Mouse (Mus musculus): ENCODE data around the gene Als2cl.

Gene Als2cl

DNA sequence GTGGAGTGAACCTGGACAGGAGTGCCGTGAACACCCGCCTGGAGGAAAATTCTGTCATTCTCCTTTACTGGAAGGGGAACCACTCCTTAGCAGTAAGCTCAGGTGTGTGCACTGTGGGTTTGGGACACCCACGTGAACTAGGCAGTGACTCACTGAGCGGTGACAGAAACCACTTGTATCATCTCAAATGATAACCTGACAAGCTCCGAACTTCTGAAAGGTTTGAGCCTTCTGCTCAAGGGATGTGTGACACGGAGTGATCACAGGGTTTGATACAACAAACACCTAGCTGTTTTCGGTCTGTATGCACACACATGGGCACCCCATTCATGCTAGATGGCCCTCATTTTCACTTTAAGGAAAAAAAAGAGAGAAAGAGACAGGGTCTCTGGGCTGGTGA lies 37.1 kb downstream of the Als2cl start, which contains the start of gene Fam240a:
Fam240a (minus strand) TSS at position 76 of the 400 bp plus-strand sequence.
- DNase-seq (ENCODE audit: low spot score in 2 of 2): no peak

DNA sequence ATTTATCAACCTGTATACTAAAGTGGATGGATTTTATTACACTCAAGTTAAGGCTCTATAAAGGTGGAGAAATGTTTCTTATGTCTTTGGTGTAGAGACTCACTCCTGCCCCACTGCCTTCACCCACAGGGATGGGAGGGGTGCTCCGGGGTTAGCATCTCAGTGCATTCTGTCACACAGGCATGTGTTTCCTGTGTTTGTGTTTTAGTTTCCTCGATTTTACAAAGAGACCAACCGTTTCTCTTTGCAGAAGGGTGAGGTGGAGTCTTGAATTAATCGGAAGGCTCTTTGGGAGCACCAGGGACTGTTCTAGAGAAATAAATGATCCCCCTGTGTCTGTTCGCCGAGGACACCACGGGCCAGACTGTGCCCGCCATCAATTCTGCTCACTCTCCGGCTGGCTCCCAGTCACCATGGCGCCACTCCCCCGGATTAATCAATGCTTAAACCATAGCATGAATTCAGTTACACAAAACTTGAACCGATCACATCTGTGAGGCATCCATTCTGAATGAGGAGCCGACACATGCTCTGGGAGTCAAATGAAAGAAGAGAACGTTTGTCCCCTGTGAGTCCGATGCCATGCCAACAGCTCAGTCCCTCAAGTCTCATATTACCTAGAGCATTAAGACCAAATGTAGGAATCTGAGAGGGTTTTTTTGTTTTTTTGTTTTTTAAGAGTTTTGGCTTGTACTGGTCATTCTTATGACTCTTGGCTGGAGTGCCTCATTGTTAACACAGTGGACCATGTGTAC lies 41.2 kb downstream of the Als2cl start:
- DNase-seq (ENCODE audit: low spot score in 2 of 2): peak; percentile 17 to 63

DNA sequence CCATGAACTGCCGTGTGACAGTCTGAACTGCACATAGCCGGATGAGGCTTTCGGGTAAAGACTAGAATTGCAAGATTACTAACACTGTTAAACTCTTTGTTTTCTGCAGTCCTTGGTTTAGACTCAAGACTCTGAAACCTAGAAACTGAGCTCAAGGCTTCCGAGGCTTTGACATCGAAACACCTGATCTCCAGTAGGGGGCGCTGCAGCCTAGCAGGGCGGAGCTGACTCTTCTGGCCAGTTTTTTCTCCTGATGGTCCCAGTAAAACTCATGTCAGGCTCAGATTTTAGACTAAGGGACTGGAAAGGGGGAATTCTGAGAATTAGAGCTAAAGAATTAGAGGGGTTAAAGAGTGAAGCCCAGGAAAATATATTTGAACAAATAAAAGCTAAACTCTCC lies 43.1 kb downstream of the Als2cl start:
- DNase-seq (ENCODE audit: low spot score in 2 of 2): peak; percentile 21 to 64

DNA sequence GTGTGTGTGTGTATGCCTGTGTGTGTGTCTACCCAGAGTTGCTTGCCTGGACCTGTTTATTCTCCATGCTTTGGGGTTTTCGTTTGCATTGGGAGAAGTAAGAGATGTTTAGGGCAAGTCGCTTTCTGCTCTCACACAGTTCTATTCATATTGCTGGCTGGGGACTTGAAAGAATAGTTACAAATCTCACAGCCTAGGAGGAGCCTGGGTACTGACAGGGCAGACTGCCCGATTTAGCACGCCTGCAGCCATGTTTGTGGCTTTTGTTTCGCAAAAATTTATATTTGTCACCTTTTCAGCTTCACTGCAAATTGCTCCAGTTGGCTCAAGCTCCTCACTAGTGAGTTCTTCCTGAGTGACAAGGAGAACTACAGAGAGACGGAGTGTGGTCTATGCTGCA lies 51.9 kb downstream of the Als2cl start:
- DNase-seq (ENCODE audit: low spot score in 2 of 2): no peak

DNA sequence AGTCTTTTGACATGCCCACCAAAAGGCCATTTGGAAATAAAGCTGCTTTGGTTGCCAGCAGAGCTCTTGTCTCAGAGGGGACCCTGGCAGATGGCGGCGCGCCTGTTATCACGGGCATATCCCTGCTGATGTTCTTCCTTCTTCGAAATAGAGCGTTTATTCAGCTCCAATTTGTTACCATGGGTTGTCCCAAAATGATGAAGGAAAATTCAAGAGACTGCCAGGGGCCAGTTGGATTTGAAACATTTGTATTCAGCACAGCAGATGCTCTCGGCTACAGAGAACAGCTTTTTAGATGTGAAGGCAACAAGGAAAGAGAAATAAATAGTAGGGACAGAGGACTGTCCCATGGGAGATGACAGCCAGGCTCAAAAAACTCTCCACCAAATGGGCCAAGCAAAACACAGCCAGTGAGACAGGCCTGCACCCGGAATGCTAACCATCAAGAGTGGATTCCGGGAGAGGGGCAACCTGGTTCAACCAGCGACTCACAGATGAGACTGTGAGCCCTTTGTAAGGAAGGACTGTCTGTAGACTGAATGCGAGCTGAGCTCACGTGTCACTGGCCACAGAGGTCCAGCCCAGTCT lies 54.3 kb downstream of the Als2cl start:
- DNase-seq (ENCODE audit: low spot score in 2 of 2): peak; percentile 45 to 53

DNA sequence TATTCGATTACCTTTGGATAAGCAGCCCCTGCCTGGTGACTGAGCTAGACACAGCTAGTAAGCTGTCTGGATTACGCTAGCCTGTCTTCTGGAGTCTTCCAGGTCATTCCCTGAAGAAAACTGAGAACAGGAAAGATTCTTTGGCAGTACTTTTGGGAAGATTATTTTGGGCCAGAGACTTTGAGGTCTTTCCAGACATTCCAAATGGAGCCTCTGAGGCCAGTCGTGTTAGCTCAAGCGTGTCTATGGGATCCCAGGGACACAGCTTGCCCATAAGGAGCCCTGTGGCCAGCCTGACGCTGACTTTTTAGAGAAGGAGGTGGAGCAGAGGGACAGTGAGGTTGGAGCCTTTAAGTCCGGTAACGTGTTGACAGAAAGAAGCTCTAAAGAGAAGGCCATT lies 56.3 kb downstream of the Als2cl start:
- peak; percentile 50 to 55 for DNase-seq (ENCODE audit: low spot score in 2 of 2)

DNA sequence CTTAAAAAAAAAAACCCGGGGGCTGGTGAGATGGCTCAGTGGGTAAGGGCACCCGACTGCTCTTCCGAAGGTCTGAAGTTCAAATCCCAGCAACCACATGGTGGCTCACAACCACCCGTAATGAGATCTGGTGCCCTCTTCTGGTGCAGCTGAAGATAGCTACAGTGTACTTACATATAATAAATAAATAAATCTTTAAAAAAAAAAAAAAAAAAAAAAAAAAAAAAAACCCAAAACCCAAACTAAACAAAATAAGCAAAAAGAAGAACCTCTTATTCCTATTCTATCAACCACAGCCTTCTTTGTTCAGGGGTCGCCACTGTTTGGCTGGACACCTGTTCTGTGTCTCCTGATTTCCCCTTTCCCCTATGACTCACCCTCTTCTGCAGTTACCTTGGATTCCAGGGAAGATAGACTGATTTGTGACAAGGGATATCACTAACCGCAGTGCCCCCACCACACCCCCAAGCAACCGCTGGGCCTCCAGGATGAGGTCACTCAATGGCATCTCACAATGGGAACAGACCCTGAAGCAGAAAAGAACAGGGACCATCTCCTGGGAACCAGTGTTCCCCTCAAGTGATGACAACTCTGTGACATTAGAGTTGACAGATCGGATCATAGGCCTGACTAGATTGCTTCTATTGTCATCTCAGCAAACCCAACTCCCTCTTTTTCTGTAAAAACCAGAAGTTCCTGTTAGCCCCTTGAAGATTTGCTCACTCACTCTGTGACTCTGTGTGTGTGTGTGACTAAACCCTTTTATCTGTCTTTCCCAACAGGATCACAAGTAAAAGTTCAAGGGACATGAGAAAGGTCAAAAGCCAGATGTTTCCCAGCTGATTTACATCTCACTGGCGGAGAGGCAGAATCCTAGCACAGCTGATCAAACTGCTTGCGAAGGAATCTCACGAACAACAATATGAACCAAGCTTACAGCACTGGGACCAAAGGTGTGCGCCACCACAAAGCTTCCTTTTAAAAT lies 58.1 kb downstream of the Als2cl start:
- DNase-seq (ENCODE audit: low spot score in 2 of 2): no peak

DNA sequence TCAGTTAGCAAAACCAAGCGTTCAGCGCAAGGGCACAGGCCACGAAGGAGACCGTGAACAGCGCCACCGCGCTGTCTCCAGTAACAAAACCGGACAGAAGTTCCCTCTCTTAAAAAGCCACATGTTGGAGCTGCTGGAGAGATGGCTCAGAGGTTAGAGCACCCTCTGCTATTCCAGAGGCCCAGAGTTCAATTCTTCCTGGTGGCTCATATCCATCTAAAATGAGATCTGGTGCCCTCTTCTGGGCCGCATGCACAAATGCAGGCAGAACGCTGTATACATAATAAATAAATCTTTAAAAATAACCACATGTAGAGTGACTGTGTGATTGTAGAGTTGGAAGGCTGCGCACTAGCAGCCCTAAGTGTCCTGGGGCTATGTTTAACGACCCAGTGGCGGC lies 64.6 kb downstream of the Als2cl start:
- DNase-seq (ENCODE audit: low spot score in 2 of 2): no peak

DNA sequence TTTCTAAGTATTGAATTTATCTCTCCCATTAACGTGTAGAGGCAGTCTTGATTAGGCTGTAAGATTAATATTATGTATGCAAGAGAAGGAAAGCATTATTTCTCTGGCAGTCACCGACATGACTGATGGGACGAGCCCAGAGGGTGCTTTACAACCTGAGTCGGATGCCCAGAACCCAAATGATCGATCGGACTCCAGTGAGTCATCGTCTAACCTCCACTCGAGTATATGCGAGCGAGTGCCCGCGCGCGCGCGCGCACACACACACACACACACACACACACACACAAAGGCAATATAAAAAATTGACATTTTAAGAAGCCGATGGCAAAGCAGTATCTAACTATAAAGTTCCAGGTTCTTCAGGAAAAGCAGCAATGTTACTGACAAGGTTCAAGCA lies 65.7 kb downstream of the Als2cl start:
- no peak for DNase-seq (ENCODE audit: low spot score in 2 of 2)

DNA sequence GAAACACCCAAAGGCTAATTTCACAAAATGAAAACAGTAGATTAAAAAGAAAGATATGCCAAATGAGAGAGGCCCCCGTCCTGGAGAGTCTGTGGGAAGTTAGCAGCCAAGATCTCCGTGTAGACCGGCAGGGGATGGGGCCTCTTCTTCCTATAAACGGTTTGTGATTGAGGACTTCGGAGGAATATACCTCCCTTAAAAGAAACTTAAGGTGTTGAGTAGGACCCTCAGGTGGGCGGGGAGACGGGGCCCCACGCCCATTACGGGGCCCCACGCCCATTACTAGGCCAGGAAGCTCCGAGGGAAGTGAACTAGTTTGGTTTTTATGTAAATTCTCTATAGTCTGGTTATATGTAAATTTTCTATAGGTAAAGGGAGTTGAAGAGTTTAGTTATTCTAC lies 66.3 kb downstream of the Als2cl start, which contains the start of gene Tdgf1:
Tdgf1 (minus strand) TSS at position 233 of the 400 bp plus-strand sequence.
- no peak for DNase-seq (ENCODE audit: low spot score in 2 of 2)

DNA sequence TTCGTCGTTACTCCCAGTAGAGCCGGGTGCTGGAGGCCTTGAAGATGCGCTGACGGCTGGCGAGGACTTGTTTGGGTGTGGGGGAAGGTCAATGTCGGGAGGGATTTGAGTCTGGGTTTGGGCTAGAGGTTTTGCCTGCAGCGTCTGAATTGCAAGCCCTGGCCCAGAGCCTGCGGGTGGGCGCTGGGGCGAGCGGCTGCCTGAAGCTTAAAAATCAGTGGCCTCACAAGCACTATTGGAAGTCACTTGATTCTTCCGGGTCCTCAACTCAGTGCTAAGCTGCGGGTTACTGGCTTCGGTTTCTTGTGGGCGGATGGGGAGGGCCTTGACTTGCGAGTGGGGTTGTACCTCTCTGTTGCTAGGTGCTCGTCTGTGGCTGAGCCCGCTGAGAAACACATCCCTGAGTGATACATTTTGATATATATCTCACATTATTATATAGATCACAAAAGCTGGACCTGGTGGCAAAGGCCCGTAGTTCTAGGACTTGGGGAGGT lies 66.9 kb downstream of the Als2cl start:
- DNase-seq (ENCODE audit: low spot score in 2 of 2): no peak

DNA sequence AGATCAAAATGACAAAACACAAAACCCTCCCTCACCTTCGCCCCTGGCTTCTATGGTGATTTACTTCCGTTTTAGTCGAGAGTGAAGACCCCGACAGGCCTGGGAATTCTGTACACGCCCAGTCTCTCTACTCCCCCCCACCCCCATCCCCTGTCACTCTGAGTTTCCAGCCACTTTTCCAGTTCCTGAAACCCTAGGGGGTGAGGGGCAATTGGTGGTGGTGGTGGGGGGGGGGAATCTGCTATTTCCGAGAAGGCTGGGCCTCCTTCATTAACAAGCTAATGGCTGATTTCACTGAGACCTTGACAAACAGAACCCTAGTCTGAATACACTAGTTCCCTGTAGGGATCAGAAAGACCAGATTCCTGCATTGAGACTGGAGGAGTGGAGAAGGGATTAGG lies 67.6 kb downstream of the Als2cl start:
- DNase-seq (ENCODE audit: low spot score in 2 of 2): no peak

DNA sequence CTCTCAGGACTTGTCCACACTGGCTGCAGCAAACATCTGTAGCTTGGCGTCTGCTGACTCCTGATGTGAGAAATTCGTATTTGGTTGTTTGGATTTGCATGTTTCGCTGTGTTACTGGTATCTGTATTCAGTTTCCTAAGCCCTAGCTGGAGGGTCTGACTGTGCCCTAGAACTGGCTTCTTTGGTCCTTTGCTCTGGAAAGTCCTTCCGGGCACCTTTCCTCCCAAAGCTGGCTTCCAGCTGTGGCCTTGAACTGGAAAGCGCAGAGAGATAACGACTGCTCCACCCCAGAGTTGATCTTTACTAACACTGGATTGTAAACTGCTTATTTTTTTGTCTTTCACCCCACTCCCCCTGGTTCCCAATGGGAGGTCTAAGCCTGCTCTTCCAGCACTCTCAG lies 68.2 kb downstream of the Als2cl start:
- no peak for DNase-seq (ENCODE audit: low spot score in 2 of 2)

DNA sequence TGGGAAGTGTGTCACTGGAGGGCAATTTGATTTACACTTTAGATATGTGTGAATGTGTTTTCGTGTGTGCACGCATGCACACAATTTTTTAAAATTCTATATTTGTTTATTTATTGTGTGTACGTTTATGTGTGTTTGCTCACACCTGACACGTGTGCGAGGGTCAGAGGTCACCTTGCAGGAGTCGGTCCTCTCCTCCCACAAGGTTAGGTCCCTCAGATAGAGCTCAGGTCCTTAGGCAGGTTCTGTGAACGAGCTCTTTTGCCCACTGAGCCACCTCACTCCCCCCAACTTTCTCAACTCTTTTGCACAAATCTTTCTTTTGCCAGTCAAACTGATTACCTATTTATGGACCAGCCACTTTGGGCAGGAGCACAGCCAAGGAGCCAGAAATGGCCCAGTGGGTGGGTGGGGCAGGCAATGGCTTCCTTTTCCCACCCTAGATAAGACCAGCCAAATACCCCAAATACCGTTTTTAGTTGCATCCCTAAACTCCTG lies 69.2 kb downstream of the Als2cl start:
- DNase-seq (ENCODE audit: low spot score in 2 of 2): no peak

DNA sequence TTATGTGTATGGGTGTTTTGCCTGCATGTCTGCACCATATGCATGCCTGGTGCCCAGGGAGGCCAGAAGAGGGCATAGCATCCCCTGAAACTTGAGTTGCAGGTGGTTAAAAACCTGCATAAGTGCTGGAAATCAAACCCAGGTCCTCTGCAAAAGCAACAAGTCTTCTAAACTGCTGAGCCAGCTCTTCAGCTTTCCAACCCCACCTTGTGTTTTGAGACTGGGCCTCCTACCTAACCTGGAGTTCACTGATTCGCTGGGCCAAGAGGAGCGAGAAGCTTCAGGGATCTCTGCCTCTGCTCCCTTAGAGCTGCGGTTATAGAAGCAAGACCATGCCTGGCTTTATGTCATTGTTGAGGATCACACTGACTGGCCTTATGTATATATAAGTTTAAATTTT lies 70.4 kb downstream of the Als2cl start:
- DNase-seq (ENCODE audit: low spot score in 2 of 2): no peak

All from heart, adult 9 months (tissue).